Mouse (Mus musculus) kidney, embryonic 14.5 days (tissue): ENCODE measurements around the gene Glt6d1. TPM values are rescaled to one million over a fixed set of nuclear protein-coding genes. Genes with fewer than 3 reads are reported as not detected.
"Not testable (repeated sequence)": the region's sequence is repeated elsewhere in the genome, so short reads cannot be mapped to it uniquely, and the experiment has no call there.

Source experiments
- ATAC-seq: fragments of 200-750 bp; cut with Nextera tagmentation; 2 replicates; pipeline ENCODE4 v1.8.0; 2017; ENCODE audit warnings: moderate number of reproducible peaks, mild to moderate bottlenecking, moderate TSS enrichment, moderate library complexity; ENCODE audit not compliant: low FRiP score, low TSS enrichment
- H3K27ac ChIP-seq: fragments of 300-500 bp; sonication (generic); 2 replicates; pipeline ENCODE4 v1.5.1; 2014; ENCODE audit warnings: low read depth, mild to moderate bottlenecking, low read length, moderate library complexity, mixed read lengths
- H3K27me3 ChIP-seq: fragments of 300-500 bp; sonication (generic); 2 replicates; pipeline ENCODE4 v1.6.1; 2014; ENCODE audit warnings: mild to moderate bottlenecking, low read length; ENCODE audit not compliant: control insufficient read depth, insufficient read depth
- H3K36me3 ChIP-seq: fragments of 300-500 bp; sonication (generic); 2 replicates; pipeline ENCODE4 v1.6.1; 2014; ENCODE audit warnings: low read length, mixed read lengths; ENCODE audit not compliant: control insufficient read depth, insufficient read depth
- H3K4me1 ChIP-seq: fragments of 300-500 bp; sonication (generic); 2 replicates; pipeline ENCODE4 v1.6.1; 2014; ENCODE audit warnings: low read length, mixed read lengths; ENCODE audit not compliant: control insufficient read depth, insufficient read depth
- H3K4me2 ChIP-seq: fragments of 300-500 bp; sonication (generic); replicated peaks from 2 replicates; pipeline ENCODE4 v1.6.1; 2014; ENCODE audit warnings: low read depth, mild to moderate bottlenecking, low read length
- H3K4me3 ChIP-seq: fragments of 300-500 bp; sonication (generic); 2 replicates; pipeline ENCODE4 v1.5.1; 2014; ENCODE audit warnings: mild to moderate bottlenecking, low read length
- H3K9ac ChIP-seq: fragments of 300-500 bp; sonication (generic); 2 replicates; pipeline ENCODE4 v1.6.1; 2014; ENCODE audit warnings: low read depth, mild to moderate bottlenecking, low read length, moderate library complexity
- H3K9me3 ChIP-seq: fragments of 300-500 bp; sonication (generic); 2 replicates; pipeline ENCODE4 v1.6.1; 2016; ENCODE audit warnings: low read length; ENCODE audit not compliant: control insufficient read depth
- WGBS: fragments of 180-500 bp; shearing (Covaris S2); extraction: QIAGEN DNeasy Blood & Tissue Kit; methylation state at CpG from one replicate; pipeline ENCODE4 v1.1.7; 2014; 5-methylcytosine and 5-hydroxymethylcytosine counted together
- polyA plus RNA-seq: library from polyadenylated mRNA; unstranded; fragments of >200 nt; fragmentation: Nextera tagmentation; extraction: Ambion mirVana; gene quantifications from 2 replicates; pipeline ENCODE4 v1.2.1, GENCODE M21; 2014

Glt6d1 gene
- polyA plus RNA-seq = not detected in 2 replicates

GRCm38 (mm10) chr2:25815748-25816147 lies at the start of gene Glt6d1:
TSS of gene Glt6d1 (minus strand) at chr2:25815848.
- not testable (repeated sequence) for H3K4me1 ChIP-seq, H3K27me3 ChIP-seq, H3K4me2 ChIP-seq, H3K9me3 ChIP-seq, H3K4me3 ChIP-seq, H3K27ac ChIP-seq, H3K36me3 ChIP-seq, ATAC-seq, H3K9ac ChIP-seq
- 82% methylated on average over 1 of the region's 1 CpGs for WGBS

GRCm38 (mm10) chr2:25865412-25865811 lies 49.8 kb upstream of the Glt6d1 start:
- Histone ChIP-seq H3K9me3 (no peaks in the 10 kb centered on the region), H3K27me3 (peaks cover 23% of the 10 kb centered on the region), H3K4me2 (no peak overlapping the region), H3K36me3 (no peaks in the 10 kb centered on the region), H3K4me1 (peaks cover 9% of the 10 kb centered on the region), H3K9ac (no peak overlapping the region), H3K4me3 (no peak overlapping the region), H3K27ac (no peak overlapping the region)
- 22% methylated on average over 4 of the region's 4 CpGs for WGBS
- no peak for ATAC-seq

- Histone ChIP-seq H3K36me3 (no peaks in the 10 kb centered on the region), H3K27ac (no peak overlapping the region), H3K9ac (no peak overlapping the region), H3K4me3 (peak overlapping the region; percentile 51), H3K9me3 (no peaks in the 10 kb centered on the region), H3K4me1 (peaks cover 9% of the 10 kb centered on the region), H3K4me2 (peak overlapping the region; percentile 96), H3K27me3 (peaks cover 23% of the 10 kb centered on the region)
- 4% methylated on average over 18 of the region's 18 CpGs for WGBS
- no peak for ATAC-seq
Measured at GRCm38 (mm10) chr2:25864230-25864629, 48.6 kb upstream of the Glt6d1 start.

GRCm38 (mm10) chr2:25863337-25864131 lies 47.9 kb upstream of the Glt6d1 start, which contains the start of gene Kcnt1:
TSS of gene Kcnt1 (plus strand) at chr2:25863734.
- H3K4me3 ChIP-seq = peak within 1 kb of the TSS; percentile 51
- WGBS = 1% methylated on average over 48 of the region's 53 CpGs
- H3K4me2 ChIP-seq = peak within 1 kb of the TSS; percentile 96
- no peaks in the 10 kb centered on the region for H3K36me3 ChIP-seq
- no peak within 1 kb of the TSS; the same call in 1 of the 2 replicates for H3K9ac ChIP-seq
- no peaks in the 10 kb centered on the region for H3K9me3 ChIP-seq
- peak; percentile 49 for ATAC-seq
- H3K4me1 ChIP-seq = peaks cover 9% of the 10 kb centered on the region
- H3K27me3 ChIP-seq = peaks cover 23% of the 10 kb centered on the region
- no peak within 1 kb of the TSS for H3K27ac ChIP-seq

- peak overlapping the region; percentile 96; the same call in 1 of the 2 replicates for H3K4me2 ChIP-seq
- H3K4me3 ChIP-seq = no peak overlapping the region
- no peak for ATAC-seq
- no peaks in the 10 kb centered on the region for H3K9me3 ChIP-seq
- no peaks in the 10 kb centered on the region for H3K36me3 ChIP-seq
- no peak overlapping the region for H3K9ac ChIP-seq
- H3K4me1 ChIP-seq = peaks cover 9% of the 10 kb centered on the region
- 64% methylated on average over 5 of the region's 5 CpGs for WGBS
- H3K27me3 ChIP-seq = peaks cover 23% of the 10 kb centered on the region
- H3K27ac ChIP-seq = no peak overlapping the region
Measured at GRCm38 (mm10) chr2:25862696-25863270, 47.1 kb upstream of the Glt6d1 start.

GRCm38 (mm10) chr2:25862038-25862437 lies 46.4 kb upstream of the Glt6d1 start:
- Histone ChIP-seq H3K27me3 (peaks cover 23% of the 10 kb centered on the region), H3K4me1 (peaks cover 9% of the 10 kb centered on the region), H3K27ac (no peak overlapping the region), H3K9ac (no peak overlapping the region), H3K4me2 (no peak overlapping the region), H3K36me3 (no peaks in the 10 kb centered on the region), H3K4me3 (no peak overlapping the region), H3K9me3 (no peaks in the 10 kb centered on the region)
- ATAC-seq = no peak
- WGBS = 61% methylated on average over 2 of the region's 2 CpGs

- ATAC-seq = no peak
- Histone ChIP-seq H3K9ac (no peak overlapping the region), H3K4me2 (no peak overlapping the region), H3K4me3 (no peak overlapping the region), H3K4me1 (peaks cover 9% of the 10 kb centered on the region), H3K36me3 (no peaks in the 10 kb centered on the region), H3K27ac (no peak overlapping the region), H3K9me3 (no peaks in the 10 kb centered on the region), H3K27me3 (peaks cover 9% of the 10 kb centered on the region)
- WGBS = 77% methylated on average over 3 of the region's 3 CpGs
Measured at GRCm38 (mm10) chr2:25859891-25860290, 44.2 kb upstream of the Glt6d1 start.

- no peak for ATAC-seq
- H3K36me3 ChIP-seq = no peaks in the 10 kb centered on the region
- WGBS = 83% methylated on average over 5 of the region's 5 CpGs
- H3K9ac ChIP-seq = no peak overlapping the region
- H3K9me3 ChIP-seq = no peaks in the 10 kb centered on the region
- no peak overlapping the region for H3K27ac ChIP-seq
- no peaks in the 10 kb centered on the region for H3K27me3 ChIP-seq
- H3K4me1 ChIP-seq = no peaks in the 10 kb centered on the region
- H3K4me2 ChIP-seq = no peak overlapping the region
- H3K4me3 ChIP-seq = no peak overlapping the region
Measured at GRCm38 (mm10) chr2:25853998-25854397, 38.4 kb upstream of the Glt6d1 start.

- WGBS = 51% methylated on average over 3 of the region's 3 CpGs
- no peak overlapping the region for H3K27ac ChIP-seq
- ATAC-seq = no peak
- no peak overlapping the region for H3K9ac ChIP-seq
- H3K36me3 ChIP-seq = no peaks in the 10 kb centered on the region
- H3K4me2 ChIP-seq = no peak overlapping the region
- H3K4me1 ChIP-seq = no peaks in the 10 kb centered on the region
- no peaks in the 10 kb centered on the region for H3K27me3 ChIP-seq
- H3K4me3 ChIP-seq = no peak overlapping the region
- no peaks in the 10 kb centered on the region for H3K9me3 ChIP-seq
Measured at GRCm38 (mm10) chr2:25852626-25853025, 37.0 kb upstream of the Glt6d1 start.
